Mouse (Mus musculus) G1E-ER4 (cell line): ENCODE data around the gene Asxl1. TPM values are rescaled to one million over a fixed set of nuclear protein-coding genes. Genes with fewer than 3 reads are reported as not detected.

Experiments used
- GATA1 ChIP-seq: IDR thresholded peaks from one replicate; pipeline ENCODE4 v1.8.0; 2012; ENCODE audit warnings: low read length, inconsistent platforms
- polyA plus RNA-seq: library from polyadenylated mRNA; stranded (reverse); fragments of >175 nt; gene quantifications from 2 replicates; pipeline ENCODE4 v1.2.3, GENCODE M21; 2012

Asxl1 gene
- polyA plus RNA-seq, 1 experiment, result 21.3 TPM

- TF ChIP-seq GATA1, result no peak
These were observed 98.0 kb downstream of the Asxl1 start for GRCm38 (mm10) chr2:153443434-153444240.

- no peak for TF ChIP-seq GATA1
These were observed 98.9 kb downstream of the Asxl1 start for GRCm38 (mm10) chr2:153444254-153445136.

DNA sequence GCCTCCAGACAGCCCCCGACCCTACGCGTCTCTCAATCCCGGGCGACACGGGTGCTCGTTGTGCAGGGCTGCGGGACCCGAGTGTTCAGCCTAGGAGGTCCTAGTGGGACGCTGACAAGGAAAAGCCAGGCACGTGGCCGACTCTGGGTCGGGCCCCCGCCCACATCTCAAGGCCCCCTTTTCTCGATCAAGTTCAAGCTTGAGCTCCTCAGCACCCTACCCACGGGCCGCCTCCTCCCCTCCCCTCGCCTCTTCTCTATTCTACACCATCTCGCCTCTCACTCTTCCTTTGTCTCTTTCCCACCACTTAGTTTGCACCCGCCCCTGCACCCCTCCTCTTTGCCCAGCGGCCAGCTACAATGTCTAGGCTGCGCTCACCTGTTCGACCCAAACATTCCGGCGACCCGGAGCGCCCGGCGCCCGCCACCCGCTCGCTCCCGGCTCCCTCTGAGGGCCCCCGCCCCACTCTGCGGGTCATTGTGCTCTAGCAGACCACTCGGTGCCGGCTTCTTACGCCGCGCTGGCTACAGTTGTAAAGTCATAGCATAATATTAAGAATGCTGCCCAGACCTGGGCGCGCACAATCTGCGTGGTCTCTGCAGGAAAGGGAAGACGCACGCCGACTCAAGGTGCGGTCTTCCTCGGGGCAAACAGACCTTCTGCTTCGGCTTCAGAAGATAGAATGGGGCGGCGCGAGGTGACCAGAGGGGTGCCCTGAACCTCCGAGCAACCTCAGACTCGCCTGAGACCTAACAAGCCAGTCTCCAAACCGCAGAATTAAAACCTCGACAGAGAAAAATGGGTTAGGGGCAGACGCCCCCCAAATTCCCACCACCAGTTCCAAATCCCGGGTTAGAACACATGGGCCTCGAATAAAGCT lies 99.7 kb downstream of the Asxl1 start:
- TF ChIP-seq GATA1, result no peak

DNA sequence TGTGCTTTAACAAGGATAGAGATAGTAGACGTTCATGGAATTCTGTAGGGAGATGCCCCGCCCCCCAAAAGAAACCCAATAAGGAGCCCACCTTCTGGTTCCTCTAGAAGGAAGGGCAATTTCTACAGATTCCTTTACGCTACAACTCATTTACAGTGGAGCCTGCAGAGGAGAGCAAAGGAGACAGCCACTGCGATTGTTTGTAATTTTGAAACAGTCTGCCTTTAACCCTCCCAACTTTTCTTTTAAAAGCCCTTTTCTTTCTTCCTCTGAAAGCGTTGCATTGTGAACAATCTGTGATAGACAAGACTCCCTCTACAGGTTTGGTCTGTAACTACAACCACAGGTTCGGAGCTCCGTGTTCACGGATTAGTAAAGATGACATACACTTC lies 100.4 kb downstream of the Asxl1 start:
- no peak for TF ChIP-seq GATA1

DNA sequence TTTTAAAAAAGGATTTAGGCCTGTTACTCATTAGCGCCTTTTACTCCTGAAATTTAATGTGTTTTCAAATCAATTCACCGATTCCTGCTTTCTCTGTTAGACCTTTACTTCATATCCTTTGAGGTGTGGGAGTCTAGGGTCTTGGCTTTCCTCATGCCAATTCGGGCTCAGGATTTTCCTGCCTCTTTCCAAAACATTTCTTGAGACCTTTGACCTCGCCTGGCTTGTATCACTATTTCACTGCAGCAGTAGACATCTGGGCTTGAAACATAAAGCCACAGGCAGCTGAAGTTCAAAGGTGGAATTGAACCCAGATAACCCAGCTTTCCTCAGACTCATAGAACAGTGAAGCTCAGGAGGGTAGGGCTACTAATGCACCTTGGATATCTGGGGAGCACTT lies 100.8 kb downstream of the Asxl1 start:
- no peak for TF ChIP-seq GATA1

DNA sequence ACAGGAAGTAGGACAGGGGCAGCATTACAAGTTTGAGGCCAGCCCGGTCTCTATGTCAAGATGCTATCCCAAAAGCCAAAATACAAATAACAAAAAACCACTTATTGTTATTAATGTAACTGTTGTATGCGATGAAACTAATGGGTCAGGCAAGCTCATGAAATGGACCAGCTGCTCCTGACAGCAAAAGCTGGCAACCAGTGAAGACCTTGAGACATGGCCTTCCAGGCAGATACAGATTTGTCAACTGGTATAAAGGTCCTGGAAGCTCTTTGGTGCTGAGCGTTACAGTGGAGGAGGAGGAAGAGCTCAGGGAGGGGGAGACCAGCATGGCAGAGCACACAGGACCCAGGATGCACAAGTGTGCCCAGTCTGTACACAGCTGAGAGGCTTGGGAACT lies 102.1 kb downstream of the Asxl1 start:
- no peak for TF ChIP-seq GATA1

DNA sequence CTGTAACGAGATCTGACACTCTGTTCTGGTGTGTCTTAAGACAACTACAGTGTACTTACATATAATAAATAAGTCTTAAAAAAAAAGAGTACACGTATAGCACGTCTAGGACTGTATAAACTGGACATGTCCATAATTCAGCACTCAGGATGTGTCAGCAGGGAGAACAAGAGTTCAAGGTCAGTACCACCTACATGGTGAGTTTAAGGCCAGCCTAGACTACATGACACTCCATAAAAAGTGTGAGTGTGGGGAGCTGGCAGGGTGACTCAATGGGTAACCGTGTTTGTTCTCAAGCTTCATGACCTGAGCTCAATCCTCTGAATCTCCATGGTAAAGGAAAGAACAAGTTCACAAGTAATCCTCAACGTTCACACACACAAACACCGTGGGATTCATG lies 102.9 kb downstream of the Asxl1 start:
- TF ChIP-seq GATA1, result no peak

Other genes starting within 250 kb of the Asxl1 start
- not detected in 2 replicates for gene Hck, start 237.4 kb upstream of the Asxl1 start, polyA plus RNA-seq
- 22.0 and 39.4 TPM in 2 replicates for gene Tm9sf4, start 184.5 kb upstream of the Asxl1 start, polyA plus RNA-seq
- 0.51 and 0.59 TPM in 2 replicates for gene Tspyl3, start 120.4 kb upstream of the Asxl1 start, polyA plus RNA-seq
- 25.6 and 35.2 TPM in 2 replicates for gene Plagl2, start 104.4 kb upstream of the Asxl1 start, polyA plus RNA-seq
- gene Pofut1, start 104.3 kb upstream of the Asxl1 start, polyA plus RNA-seq, result 10.2 and 11.8 TPM in 2 replicates
- 2.8 and 3.7 TPM in 2 replicates for gene Kif3b, start 54.4 kb upstream of the Asxl1 start, polyA plus RNA-seq
- gene 4930404H24Rik, start 147.0 kb downstream of the Asxl1 start, polyA plus RNA-seq, result not detected in 2 replicates
- gene Nol4l, start 184.1 kb downstream of the Asxl1 start, polyA plus RNA-seq, result 14.2 and 15.6 TPM in 2 replicates